Mouse (Mus musculus): ENCODE measurements at regions not wholly inside any gene's neighbourhood (a gene's known extent, or its start where the extent isn't known, plus 50 kb on each side); places are given as distances from the start of the nearest gene placed in this dataset.

- peak; percentile 26 to 43 for DNase-seq (ENCODE audit: low spot score in 2 of 2)
These were observed 209.1 kb upstream of the Ttc29 start for GRCm38 (mm10) chr8:78003888-78004543.

- DNase-seq (ENCODE audit: low spot score in 2 of 2) = no peak
These were observed 208.2 kb upstream of the Ttc29 start for GRCm38 (mm10) chr8:78004891-78005290.

DNA sequence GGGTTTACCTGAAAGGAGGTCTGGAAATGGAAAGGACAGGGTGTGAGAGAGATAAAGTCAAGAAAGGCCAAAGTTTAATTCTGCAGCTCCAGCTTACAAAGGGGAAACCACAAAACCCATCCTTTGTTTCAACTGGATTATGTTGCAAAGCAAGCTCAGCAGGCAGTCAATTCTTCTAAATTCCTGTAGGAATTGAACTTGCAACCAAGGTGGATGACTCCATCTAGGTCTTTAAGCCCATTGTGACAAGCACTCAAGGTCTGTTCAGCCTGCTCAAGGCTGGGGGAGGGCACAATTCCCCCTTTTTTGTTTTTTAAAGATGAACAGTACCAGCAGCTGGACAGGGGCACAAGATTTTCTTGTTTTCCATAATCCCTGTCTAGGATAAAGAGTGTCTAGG, 200.0 kb upstream of the Ttc29 start:
- DNase-seq (ENCODE audit: low spot score in 2 of 2) = no peak

GRCm38 (mm10) chr8:78018430-78019180, 194.5 kb upstream of the Ttc29 start:
- DNase-seq (ENCODE audit: low spot score in 2 of 2) = no peak

DNA sequence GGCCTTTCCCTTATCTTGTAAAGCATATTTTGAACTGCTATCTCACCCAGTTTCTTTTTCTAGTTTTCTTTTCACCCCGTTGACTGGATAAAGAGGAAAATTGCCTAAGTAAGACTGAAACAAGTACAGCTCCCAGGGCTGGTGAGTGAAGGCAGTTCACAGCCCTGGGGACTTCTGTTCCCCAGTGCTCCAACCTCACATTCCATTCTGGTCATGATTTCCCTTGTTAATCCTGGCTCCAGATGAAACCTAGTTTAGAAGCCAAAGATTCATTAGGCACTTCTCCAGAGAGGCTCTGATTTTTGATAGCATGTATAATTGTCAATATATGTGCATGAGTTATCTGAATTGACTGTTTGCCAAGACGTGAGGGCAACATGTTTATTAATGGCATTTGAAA, 191.6 kb upstream of the Ttc29 start:
- DNase-seq (ENCODE audit: low spot score in 2 of 2) = no peak

GRCm38 (mm10) chr8:78022986-78023385, 190.1 kb upstream of the Ttc29 start:
- DNase-seq (ENCODE audit: low spot score in 2 of 2) = no peak

DNA sequence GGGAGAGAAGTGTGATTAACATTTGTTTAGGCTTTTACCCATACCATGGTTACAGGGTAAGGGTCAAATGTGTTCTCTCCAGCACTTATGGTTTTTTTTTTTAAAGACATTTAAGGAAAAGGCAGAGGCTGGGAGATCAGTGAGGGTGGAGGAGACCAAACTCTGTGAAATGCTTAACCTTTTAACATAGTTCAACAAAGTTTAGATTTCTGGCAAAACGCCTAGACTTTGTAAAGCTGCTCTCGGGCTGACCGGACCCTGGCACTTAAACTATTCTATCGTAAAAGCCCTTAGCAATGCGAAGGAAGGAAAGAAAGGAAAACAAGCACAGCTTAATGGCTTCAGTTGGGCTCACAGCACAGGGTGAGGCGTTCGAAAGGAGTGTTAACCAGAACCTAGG, 189.6 kb upstream of the Ttc29 start:
- DNase-seq (ENCODE audit: low spot score in 2 of 2) = no peak

DNA sequence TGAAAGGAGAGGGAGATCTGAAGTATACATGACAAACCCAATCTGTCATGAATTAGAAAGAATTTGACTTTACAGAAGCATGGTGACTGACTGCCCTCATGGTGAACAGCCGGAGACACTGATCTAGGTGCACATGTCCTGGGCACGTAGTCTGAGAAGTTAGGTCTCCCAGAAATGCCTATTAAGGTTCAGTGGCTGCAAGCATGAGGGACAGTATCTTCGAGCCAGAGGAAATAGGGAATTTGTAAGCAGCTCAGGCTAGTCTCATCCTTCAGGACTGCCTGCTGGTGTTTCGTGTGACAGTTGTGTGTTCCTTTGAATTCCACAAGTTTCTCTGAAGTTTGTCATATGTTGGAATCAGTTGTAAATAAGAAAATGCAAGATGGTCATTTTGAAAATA, 189.2 kb upstream of the Ttc29 start:
- DNase-seq (ENCODE audit: low spot score in 2 of 2) = no peak

DNA sequence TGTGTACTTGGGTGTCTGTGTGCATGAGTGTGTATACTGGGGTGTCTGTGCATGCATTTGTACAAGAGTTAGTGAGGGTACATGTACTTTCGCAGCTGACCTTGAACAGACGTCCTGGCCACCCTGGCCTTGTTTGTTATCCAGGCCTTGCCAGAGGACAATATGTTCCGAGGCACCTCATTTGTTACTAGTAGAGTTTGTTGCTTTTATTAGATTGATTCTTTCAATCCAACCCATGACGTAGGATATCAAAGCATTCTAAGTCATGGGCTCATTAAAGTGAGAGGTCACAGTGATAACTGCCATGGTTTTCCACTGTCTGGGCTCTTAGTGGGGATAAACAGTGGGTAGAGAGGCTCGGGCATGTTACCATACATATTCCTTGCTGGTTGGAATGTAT, 188.1 kb upstream of the Ttc29 start:
- DNase-seq (ENCODE audit: low spot score in 2 of 2) = no peak

DNA sequence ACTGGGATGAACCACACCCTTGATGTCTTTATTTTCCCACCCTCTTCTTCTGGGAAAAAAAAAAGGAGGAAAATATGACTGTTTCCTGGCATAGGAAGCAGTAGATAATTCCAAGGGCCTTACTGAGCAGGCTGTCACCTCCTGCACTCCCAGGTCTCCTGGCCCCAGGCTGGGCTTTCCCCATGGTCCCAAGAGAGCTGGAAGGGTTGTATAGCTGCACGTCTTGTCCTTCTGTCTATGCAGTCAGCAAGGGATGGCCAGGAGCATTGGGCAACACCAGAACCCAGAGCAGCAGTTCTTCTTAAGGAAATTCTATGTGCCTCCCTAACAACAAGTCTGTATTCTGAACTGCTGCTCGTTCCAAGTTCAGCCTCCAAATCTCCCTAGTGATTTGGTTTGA, 185.7 kb upstream of the Ttc29 start:
- DNase-seq (ENCODE audit: low spot score in 2 of 2) = no peak

- DNase-seq (ENCODE audit: low spot score in 2 of 2) = no peak
These were observed 184.2 kb upstream of the Ttc29 start for GRCm38 (mm10) chr8:78028928-78029327.

GRCm38 (mm10) chr8:78031811-78032210, 181.3 kb upstream of the Ttc29 start:
- no peak for DNase-seq (ENCODE audit: low spot score in 2 of 2)

DNA sequence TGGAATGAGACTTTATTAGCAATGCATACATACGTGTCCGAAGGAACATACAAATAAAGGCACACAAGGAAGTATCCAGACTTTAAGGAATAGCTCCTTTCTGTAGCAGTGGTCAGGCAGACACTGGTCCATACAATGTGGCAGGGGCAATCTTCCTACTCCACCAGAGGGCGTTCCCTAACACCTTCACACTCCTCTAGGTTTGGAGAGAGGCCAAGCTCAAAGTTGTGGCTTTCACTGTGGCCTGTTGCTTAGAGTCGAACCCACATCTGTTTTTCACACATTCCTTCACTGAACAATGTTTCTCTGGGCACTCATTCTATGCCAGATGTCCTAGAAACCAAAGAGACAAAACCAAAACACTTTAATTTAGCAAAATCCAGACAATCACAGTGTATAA, 178.4 kb upstream of the Ttc29 start:
- DNase-seq (ENCODE audit: low spot score in 2 of 2) = no peak

DNA sequence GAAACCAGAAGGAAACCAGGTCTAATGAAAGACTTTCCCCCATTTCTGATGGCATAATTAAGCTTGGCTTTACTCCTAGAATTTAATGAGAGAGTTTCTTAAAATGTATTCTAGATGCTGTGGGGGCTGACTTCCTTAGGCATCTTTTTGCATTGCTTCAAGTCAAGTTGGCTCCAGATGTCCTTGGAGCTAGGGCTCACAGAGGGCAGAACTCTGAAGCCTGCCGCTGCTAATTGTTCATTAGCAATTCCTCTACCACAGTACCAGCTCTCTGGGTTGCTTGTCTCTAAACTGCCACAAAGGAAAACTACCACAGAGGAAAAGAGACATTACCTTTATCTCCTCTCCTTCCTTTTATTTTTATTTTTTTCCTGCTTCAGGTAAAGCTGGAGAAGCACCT, 175.9 kb upstream of the Ttc29 start:
- DNase-seq (ENCODE audit: low spot score in 2 of 2) = no peak

DNA sequence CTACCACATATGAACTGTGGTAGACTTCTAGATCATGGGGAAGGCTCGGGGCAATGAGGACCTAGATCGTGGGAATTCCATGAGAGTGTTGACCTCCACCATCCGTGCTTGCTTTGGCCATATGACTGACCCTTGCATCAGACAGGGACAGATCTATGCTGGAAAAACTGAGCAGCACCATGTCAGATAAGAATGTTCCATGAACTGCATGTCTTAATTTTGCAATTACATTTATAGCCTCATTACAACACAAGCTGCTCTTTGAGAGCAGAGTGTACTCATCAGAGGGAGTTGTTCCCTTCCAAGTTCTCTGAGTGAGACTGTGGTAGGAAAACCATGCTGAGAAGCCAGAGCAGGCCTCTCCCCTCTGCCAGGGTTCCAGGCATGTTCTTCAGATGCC, 166.4 kb upstream of the Ttc29 start:
- DNase-seq (ENCODE audit: low spot score in 2 of 2) = no peak

DNA sequence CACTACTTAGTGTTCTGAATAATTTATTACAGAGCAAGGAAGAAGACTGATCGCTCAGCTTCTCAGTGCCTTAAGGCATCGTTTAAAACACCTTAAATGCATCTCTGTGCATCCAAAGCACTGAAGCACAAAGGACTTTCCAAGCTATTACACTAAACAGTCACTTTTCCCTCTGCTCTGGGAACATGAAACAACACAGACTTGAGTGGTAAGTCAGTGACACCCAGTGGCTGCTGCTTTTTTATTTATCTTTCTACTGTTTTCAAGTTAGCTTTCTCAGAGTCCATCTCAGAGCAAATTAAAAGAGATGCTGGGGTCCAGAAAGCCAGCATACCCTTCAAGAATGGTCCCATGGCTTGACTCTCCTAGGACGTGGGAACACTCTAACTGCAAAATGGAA, 162.3 kb upstream of the Ttc29 start:
- no peak for DNase-seq (ENCODE audit: low spot score in 2 of 2)

DNA sequence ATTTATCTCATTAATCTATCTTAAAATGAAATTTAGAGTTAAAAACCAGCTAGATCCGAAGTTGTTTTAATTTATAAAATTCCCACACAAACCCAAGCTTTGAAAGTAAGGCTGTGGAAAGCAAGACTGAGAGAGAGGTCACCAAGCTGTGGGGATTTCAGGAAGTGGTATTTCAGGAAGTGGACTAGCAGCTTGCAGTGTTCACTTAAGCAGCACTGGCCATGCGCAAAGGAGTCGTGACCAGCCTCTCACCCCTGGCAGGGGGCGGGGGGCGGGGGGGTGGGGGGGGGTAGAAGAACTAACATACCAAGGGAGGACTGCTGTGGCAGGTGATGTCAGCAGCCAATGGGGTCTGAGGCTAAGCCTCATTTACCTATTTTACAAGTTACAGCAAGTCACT, 158.7 kb upstream of the Ttc29 start:
- DNase-seq (ENCODE audit: low spot score in 2 of 2) = no peak

DNA sequence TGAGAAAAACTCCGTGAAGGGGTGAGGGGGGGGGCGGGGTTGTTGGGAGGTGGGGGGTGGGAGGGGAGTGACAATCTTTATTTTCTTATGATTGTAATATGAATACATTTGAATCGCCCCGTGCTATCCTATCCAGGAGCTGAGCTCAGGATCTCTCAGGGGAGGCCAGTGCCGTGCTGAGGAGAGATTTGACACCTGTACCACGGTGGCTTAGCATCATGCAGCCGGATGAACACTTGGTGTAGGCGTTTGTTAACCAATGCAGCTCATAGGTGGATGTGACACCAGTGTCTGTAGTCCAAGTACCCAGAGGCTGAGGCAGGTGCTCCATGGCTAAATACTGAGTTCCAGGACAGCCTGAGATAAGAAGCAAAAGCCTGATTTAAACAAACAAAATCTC, 158.2 kb upstream of the Ttc29 start:
- no peak for DNase-seq (ENCODE audit: low spot score in 2 of 2)

DNA sequence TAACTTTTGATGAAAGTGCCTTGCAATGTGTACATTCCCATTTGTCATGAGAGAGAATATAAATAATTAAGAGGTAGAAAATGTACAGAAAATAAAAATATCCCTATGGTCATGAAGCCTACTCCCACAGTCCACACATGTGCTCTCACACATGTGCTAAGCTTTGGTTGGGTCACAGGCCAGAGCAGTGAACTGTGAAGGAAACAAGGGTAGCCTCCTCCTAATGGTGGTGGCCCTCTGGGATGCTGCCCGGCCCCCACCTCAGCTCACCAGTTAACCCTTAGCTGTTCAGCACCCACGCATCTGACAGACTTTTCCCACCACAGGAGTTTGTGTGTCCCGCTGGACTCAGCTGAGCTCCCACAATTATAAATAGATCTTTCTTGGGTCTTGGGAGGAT, 157.6 kb upstream of the Ttc29 start:
- no peak for DNase-seq (ENCODE audit: low spot score in 2 of 2)

DNA sequence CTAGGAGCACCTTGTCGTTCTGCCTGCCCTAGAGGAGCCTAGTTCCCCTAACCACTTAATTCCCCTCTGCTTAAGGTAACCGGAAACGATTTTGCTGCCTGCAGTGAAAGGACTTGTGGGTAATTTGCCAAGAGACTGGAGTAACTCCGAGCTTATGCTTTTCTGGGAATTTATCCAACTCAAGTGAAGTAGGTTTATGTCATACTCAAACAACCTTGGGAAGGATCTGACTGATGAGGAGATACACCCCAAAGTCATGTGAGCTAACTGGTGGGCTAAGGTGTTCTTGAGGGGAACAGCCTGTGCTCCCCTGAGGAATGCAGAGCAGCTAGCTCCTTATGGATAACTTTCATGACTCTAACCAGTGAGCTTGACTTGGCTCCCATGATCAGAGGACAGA, 155.7 kb upstream of the Ttc29 start:
- no peak for DNase-seq (ENCODE audit: low spot score in 2 of 2)

- no peak for DNase-seq (ENCODE audit: low spot score in 2 of 2)
These were observed 151.0 kb upstream of the Ttc29 start for GRCm38 (mm10) chr8:78061827-78062719.

DNA sequence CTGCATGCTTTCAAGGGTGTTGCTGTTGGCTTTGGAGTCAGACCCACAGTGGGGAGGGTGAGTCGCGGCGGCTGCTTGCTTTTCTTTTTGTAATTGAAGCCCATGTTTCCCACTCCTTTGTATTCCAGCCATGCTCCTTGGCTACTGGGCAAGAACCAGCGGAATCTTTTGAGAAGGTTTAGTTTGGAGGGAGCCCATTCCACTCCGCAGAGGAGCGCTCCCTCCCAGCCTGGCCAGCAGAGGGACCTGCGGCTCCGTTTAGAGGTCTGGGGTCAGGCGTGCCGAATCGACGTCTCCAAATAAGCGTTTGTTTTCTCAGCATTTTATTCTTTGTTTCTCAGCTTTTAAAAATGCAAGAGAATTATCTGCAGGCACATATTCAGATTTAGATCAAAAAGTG, 149.6 kb upstream of the Ttc29 start:
- peak; percentile 28 to 57 for DNase-seq (ENCODE audit: low spot score in 2 of 2)
